Mouse (Mus musculus) heart, embryonic 14.5 days (tissue): ENCODE measurements around the gene Tarsl2. TPM values are rescaled to one million over a fixed set of nuclear protein-coding genes. Genes with fewer than 3 reads are reported as not detected.

Experiments used
- ATAC-seq: fragments of 200-750 bp; cut with Nextera tagmentation; 2 replicates; pipeline ENCODE4 v1.8.0; 2017; ENCODE audit warnings: low read depth, moderate TSS enrichment; ENCODE audit not compliant: insufficient number of reproducible peaks, insufficient read depth, low FRiP score
- H3K27ac ChIP-seq, 2 experiments: fragments of 200-500 bp in 1 of 2; fragments of 300-500 bp in 1 of 2; sonication (generic) in 1 of 2; replicated peaks in 1 of 2; 2 replicates each; pipeline ENCODE4 v1.5.1; 2012 to 2014; ENCODE audit warnings: low read depth in 2 of 2, low read length in 2 of 2, control low read depth in 1 of 2, mild to moderate bottlenecking in 1 of 2, mixed read lengths in 1 of 2; ENCODE audit not compliant: control insufficient read depth in 1 of 2, insufficient read depth in 1 of 2
- H3K27me3 ChIP-seq: fragments of 300-500 bp; sonication (generic); 2 replicates; pipeline ENCODE4 v1.6.1; 2014; ENCODE audit warnings: mild to moderate bottlenecking, low read length, control low read depth; ENCODE audit not compliant: control insufficient read depth, insufficient read depth
- H3K36me3 ChIP-seq: fragments of 300-500 bp; sonication (generic); 2 replicates; pipeline ENCODE4 v1.6.1; 2014; ENCODE audit warnings: mild to moderate bottlenecking, control low read depth, low read length, mixed read lengths; ENCODE audit not compliant: control insufficient read depth, insufficient read depth
- H3K4me1 ChIP-seq, 2 experiments: fragments of 200-500 bp in 1 of 2; fragments of 300-500 bp in 1 of 2; sonication (generic) in 1 of 2; 2 replicates each; pipeline ENCODE4 v1.6.1; 2012 to 2014; ENCODE audit warnings: low read length in 2 of 2, control low read depth in 1 of 2, mixed read lengths in 1 of 2; ENCODE audit not compliant: control insufficient read depth in 2 of 2, insufficient read depth in 2 of 2
- H3K4me2 ChIP-seq: fragments of 300-500 bp; sonication (generic); 2 replicates; pipeline ENCODE4 v1.6.1; 2014; ENCODE audit warnings: mild to moderate bottlenecking, low read length
- H3K4me3 ChIP-seq, 2 experiments: fragments of 200-500 bp in 1 of 2; fragments of 300-500 bp in 1 of 2; sonication (generic) in 1 of 2; 2 replicates each; pipeline ENCODE4 v1.5.1; 2012 to 2014; ENCODE audit warnings: low read length in 2 of 2, mild to moderate bottlenecking in 2 of 2, control low read depth in 1 of 2, low read depth in 1 of 2, moderate library complexity in 1 of 2; ENCODE audit not compliant: control insufficient read depth in 1 of 2, insufficient read depth in 1 of 2
- H3K9ac ChIP-seq: fragments of 300-500 bp; sonication (generic); 2 replicates; pipeline ENCODE4 v1.6.1; 2014; ENCODE audit warnings: mild to moderate bottlenecking, low read length
- H3K9me3 ChIP-seq: fragments of 300-500 bp; sonication (generic); 2 replicates; pipeline ENCODE4 v1.6.1; 2016; ENCODE audit warnings: low read length, control low read depth; ENCODE audit not compliant: control insufficient read depth
- WGBS: fragments of 180-500 bp; shearing (Covaris S2); extraction: QIAGEN DNeasy Blood & Tissue Kit; methylation state at CpG from one replicate; pipeline ENCODE4 v1.1.7; 2014; 5-methylcytosine and 5-hydroxymethylcytosine counted together
- polyA plus RNA-seq: library from polyadenylated mRNA; unstranded; fragments of >200 nt; fragmentation: Nextera tagmentation; extraction: Ambion mirVana; gene quantifications from 2 replicates; pipeline ENCODE4 v1.2.1, GENCODE M21; 2014

Gene Tarsl2
- polyA plus RNA-seq, 1 experiment from 2014 or later: 23.0 TPM

- H3K9ac ChIP-seq: no peak overlapping the region
- 46% methylated on average over 12 of the region's 12 CpGs for WGBS
- no peak for ATAC-seq
These were observed 92.8 kb downstream of the Tarsl2 start for GRCm38 (mm10) chr7:65737286-65738040.

More at GRCm38 (mm10) chr7:65737286-65738040, 92.8 kb downstream of the Tarsl2 start:
- Histone ChIP-seq H3K9me3 (no peaks in the 10 kb centered on the region), H3K27ac (no peak overlapping the region), H3K4me1 (peaks cover 6 to 8% of the 10 kb centered on the region in 2 experiments; a peak in 3 of 4 replicates), H3K4me2 (no peak overlapping the region), H3K36me3 (no peaks in the 10 kb centered on the region), H3K27me3 (no peaks in the 10 kb centered on the region), H3K4me3 (no peak overlapping the region)

Other genes starting within 250 kb of the Tarsl2 start
- 15.3 and 18.2 TPM in 2 replicates for gene Tjp1, start 117.1 kb upstream of the Tarsl2 start, polyA plus RNA-seq
- 46.3 and 57.9 TPM in 2 replicates for gene Tm2d3, start 46.3 kb downstream of the Tarsl2 start, polyA plus RNA-seq
- 3.0 and 3.7 TPM in 2 replicates for gene Pcsk6, start 216.8 kb downstream of the Tarsl2 start, polyA plus RNA-seq